Mouse (Mus musculus) gastrocnemius, adult 18-20 months (tissue): ENCODE measurements around the gene Kpna6. TPM values are rescaled to one million over a fixed set of nuclear protein-coding genes. Genes with fewer than 3 reads are reported as not detected.
A peak's percentile ranks its signal among the peaks of the same experiment; 100 is the strongest.
"Not testable (repeated sequence)": the region's sequence is repeated elsewhere in the genome, so short reads cannot be mapped to it uniquely, and the experiment has no call there.

ENCODE experiments used
- DNase-seq: peaks from one replicate; pipeline ENCODE4 v3.0.0; 2021; ENCODE audit warnings: low spot score
- long read RNA-seq, 2 experiments: library from polyadenylated mRNA; stranded (forward); transcript quantifications; one replicate each; pipeline ENCODE4 v2.0.0; 2021
- total RNA-seq, 2 experiments: library from RNA; stranded (reverse); gene quantifications; 2 replicates each; pipeline ENCODE4 v1.2.3; 2021

Gene Kpna6
- 10 to 100 TPM; 74.1 to 78.0 TPM for total RNA-seq
- long read RNA-seq, experiment 1, full-length matches to known transcripts, result 9 of 39 reads
- long read RNA-seq, experiment 1, partial matches to known transcripts, result 4 of 39 reads
- long read RNA-seq, experiment 1, other reads (novel, unspliced or antisense), result 26 of 39 reads
- long read RNA-seq, experiment 2, full-length matches to known transcripts, result 2 of 20 reads
- long read RNA-seq, experiment 2, partial matches to known transcripts, result 4 of 20 reads
- long read RNA-seq, experiment 2, other reads (novel, unspliced or antisense), result 14 of 20 reads

DNA sequence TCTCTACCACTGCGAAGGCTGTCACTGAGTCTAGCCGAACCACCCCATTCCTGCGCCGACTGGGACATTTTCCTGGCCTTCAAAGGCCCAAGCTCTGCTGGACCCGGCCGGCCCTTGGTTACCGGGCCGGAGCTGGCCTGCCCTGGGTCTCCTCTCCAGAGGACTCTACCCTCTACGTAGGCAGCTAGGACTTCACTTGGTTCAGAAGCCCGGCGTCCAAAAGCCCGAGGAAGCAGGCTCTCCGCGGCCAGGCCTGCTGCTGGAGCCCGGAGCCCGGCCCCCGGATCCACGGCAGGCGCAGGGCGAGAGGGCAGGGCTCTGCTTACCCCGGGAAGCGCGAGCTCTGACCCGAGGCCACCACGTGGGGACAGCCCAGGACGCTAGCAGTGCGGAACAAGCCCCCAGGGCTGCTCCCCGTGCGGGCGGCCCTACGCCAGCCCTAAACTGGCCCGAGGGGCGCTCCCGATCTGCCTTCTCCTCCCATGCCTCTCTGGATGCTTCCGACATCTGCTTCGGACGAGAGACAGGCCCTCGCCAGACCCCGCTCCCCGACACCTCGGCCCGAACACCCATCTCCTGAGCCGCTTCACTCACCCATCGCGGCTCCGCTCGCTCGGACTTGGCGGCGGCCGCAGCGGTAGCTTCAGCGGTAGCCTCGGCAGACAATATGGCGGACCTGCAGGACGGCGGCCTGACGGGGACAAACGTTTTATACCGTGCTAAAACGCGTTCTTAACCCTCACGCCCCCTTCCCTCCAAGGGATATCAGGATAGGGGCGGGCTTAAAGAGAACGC is at the start of gene Kpna6:
Gene Kpna6 (minus strand): TSS at position 685 of the 795 bp plus-strand sequence.
- peak; percentile 93 for DNase-seq

DNA sequence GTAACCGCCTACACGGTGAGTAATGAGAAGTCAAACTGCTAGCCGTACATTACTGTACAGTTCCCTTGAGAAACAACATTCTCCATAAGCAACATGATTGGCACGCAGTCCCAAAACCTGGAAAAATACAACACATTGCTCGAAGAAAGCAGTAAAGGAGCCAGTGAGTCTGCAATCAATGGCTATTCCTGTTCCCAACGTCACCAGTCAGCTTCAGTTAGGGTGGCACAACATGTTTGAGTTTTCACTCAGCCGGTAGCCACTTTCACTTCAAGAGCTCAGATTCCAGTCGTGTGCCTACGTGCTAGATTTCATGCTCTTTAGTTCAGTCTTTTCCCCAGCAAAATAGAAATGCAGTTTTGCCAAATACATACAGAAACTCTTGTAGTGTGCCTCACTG is 43.7 kb upstream of the Kpna6 start:
- DNase-seq, result no peak

DNA sequence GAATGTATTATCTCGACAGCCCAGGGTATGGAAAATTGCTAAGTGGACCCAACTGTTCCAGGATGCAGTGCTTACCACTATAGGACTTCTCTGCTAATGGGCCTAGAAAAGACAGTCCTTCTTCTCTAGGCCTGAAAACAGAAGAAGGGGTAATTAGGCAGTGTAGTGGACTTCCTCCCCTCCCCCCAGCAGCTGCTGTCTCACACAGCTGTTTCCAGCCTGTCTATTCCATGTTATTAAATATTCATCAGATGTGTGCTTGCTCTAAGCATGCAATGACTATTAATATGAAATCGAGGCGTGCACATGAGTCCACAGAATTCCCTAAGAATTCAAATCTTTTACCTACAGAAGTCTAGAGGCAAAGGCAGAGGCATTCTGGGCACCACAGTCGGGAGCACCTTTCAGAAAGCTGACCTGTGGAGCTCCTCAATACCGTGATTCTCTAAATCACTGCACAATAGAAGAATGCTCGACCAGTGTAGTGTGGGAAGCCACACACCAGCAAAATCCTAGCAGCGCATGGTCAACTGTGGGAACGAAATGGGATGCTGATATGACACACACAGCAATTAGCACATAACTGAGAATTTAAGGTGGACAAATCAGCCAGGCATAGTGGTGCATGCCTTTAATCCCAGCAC is 37.0 kb upstream of the Kpna6 start:
- no peak for DNase-seq

DNA sequence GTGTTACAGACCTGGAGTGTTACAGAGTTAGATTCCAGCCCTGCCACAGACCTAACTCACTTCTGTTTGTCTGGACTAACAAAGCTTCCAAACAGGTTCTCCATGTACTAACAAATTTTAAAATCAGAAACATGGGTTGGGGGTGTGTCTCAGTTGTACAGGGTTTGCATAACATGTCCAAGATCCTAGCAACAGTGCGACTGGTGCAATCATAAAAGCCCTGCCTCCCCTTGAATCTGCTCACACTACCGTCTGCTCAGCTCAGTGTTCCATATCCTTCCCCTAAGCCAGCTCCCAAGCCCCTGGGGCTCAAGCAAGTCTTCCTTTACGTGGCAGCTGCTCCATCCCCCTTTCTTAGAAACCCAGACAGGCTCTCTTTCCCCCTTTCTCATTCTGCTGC is 34.2 kb upstream of the Kpna6 start:
- DNase-seq, result no peak

DNA sequence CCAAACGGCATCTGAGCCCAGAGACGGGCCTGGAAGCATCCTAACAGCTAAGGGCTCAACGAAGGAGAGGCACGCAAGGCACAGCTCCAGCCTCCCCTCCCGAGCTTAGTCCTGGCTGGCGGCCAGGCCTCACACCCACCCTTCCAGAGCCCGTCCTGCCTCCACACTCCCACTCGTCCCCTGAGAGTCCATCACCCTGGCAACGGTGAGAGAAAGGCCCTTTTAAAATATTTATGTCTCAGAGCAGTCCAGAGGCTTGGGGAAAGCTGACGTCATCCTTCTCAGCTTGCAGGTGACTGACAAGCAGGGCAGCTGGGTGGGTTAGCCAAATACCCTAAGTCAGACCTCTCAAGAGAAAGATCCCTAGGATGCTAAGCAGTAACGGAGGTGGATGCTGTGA is 29.9 kb upstream of the Kpna6 start:
- peak; percentile 40 for DNase-seq

DNA sequence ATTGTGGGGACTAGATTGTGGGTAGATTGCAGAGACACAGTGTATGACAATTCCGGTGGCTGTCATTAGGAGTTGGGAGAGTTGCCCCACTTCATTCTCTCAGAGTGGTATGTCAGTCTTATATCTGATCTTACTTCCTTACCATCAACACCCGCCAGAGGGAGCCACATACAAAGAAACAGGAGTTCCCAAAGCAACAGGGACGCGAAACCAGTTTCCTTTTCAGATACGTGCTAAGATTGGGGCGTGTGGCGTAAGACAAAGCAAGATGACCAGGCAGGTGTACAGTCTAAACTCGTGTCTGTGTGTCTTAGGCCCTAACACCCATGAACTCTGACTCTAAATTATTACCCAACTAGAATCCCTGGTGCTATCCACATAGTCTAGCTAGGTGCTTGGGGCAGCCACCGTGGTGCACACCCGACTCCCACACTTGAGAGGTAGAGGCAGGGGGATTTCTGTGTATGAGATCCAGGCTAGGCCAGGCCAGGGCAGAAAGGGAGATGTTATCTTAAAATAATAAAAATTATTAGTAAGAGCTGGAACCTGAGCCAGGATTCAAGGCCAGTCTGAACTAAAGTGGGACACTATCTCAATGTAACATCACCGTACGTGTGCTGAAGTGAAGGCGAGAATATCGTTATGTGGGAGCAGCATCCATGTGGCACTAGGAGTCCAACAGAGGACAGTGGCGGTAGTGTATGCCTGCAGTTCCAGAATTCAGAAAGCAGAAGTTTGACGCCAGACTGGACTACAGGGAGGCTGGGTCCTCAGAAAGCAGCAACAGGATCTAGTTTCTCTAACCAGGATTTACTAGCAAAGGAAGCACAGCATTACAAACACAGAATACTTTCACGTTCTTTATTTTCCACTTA is 29.2 kb upstream of the Kpna6 start:
- DNase-seq, result peak; percentile 90

DNA sequence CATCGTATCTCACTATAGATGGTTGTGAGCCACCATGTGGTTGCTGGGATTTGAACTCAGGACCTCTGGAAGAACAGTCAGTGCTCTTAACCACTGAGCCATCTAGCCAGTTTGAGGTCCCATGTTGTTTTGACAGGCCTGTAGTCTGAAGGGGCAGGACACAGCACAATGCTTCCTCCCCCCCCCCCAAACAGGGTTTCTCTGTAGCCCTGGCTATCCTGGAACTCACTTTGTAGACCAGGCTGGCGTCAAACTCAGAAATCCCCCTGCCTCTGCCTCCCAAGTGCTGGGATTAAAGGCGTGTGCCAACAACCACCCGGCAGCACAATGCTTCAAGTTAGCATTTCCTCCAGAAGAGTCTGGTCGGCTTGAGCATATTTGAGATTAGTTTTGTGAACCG is 28.1 kb upstream of the Kpna6 start:
- DNase-seq, result not testable (repeated sequence)

DNA sequence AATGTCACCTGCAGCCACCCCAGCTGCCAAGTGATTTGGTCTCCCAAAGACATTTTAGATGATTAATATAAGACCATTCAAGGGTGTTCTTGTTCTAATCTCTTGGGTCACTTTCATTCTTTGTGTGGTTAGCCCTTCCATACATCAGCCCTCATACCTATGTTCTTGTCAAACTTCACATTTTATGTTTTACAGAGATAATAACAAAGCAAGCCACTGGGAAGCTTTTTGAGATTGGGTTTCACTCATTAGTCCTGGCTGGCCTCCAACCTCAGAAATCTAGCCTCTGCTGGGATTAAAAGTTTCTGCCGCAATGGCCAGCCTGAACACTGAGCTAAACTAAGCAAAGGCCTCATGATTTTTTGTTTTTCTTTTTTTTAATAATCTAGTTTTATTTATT is 27.6 kb upstream of the Kpna6 start:
- DNase-seq, result no peak

DNA sequence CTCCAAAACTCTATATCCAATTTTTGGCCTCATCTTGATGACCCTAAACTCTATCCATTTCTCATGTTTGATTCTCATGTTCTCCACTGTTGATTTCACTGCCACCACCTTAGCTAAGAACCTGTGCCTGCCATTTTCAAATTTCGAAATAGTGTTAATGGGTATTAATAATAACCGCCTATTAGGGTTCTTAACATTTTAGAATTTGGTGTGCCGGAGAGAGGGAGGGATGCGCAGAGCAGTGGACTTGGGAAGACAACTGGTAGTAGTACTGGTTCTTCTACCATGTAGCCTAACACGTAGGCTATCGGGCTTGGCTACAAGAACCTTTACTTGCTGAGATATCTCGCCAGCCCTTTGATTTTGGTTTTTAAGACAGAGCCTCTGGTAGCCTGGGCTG is 24.6 kb upstream of the Kpna6 start:
- DNase-seq, result no peak

DNA sequence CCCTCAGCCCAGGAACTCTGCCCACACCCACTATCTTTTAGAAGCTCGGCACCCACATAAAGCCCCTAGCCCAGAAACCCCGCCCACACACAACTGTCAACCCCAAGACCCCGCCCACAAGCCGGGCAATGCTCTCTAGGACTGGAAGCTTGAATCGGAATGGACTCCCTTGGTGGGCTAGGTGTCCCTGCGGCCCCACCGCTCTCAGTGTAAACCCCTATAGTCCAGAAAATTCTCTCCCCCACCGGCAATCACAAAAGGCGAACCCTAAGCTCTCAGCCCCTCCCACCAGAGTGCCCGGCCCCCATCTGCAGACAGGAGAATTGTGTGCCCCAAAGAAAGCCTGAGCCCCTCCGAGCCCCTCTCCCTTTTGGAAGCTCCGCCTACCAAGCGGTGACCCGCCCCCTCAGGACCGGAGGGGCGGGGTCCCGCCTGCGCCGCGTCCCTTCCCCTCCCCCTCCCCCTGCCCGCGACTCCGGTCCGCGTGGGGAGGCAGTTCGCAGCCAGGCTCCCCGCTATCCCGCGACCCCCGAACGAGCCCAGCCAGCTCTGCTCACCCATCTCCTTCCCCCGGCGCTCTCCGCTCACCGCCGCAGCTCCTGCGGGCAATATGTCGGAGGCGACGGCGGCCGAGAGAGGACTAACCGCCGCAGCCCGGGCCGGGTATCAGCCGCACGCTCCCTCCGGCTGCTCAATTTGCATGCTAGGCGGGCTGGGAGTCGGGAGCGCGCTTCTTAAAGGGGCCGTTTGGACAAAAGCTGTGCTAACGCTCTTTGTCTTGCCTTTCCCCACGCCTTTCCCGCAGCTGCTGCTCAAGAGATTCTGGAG is 23.8 kb upstream of the Kpna6 start, which contains the start of gene Tmem39b:
Gene Tmem39b (minus strand): TSS at position 681 of the 828 bp plus-strand sequence.
- DNase-seq, result peak; percentile 89

DNA sequence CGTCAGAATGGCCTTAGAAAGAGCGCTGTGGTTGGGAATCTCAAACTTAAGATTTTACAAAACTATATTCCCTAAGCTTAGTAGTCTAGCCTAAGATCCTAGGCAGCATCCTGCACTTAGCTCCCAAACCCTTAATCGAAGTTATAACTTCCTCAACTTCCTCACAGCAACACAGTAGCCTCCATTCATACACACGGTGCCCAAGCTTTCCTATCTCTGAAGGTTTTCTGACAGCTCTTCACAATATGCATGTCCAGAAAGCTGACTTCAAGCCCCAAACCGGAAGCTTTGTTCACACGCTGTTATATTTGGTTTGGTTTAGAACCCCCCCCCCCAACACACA is 23.2 kb upstream of the Kpna6 start:
- DNase-seq, result no peak

DNA sequence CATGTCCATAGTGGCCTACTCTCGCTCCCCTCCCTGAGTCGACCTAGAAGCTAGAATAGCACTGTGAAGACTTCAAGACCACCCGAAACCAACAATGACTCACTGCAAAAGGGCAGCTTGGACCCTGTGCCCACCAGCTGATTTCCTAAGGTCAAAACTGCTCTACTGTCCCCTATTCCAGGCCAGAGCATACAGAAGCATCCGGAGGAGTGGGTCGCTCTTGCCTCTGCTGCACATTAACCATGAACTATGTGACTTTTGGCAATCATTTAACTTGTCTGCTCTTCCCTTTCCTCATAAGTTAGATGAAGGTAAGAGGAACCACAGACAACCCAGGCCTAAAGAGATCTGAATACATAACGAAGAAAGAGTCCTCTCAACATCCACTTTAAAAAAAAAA is 12.0 kb upstream of the Kpna6 start:
- no peak for DNase-seq

DNA sequence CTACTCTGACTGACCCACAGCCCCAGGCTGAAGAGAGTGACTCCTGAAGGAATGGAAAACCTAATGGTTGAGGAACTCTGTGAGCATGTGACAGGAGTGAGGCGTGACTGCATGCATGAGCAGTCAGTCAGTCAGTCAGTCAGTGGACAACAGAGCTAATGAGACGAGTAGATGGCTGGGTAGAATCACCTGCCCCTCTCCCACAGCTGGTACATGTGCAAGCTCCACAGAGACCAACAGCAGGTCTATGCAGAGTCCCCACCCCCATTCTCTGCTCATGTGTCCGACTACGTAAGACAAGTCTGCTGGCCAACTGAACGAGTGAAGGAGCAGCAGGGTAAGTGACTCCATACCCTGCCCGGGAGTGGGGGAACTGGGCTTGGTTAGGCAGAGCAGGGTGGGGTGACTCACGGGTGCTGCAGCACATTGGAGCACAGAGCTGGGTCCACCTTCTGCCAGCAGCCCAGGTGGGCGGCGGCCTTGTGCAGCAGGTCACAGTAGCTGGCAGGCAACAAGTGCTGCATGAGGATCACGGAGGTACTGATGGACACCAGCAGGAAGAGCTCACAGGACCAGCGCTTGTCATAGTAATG is 11.4 kb upstream of the Kpna6 start:
- DNase-seq, result no peak

DNA sequence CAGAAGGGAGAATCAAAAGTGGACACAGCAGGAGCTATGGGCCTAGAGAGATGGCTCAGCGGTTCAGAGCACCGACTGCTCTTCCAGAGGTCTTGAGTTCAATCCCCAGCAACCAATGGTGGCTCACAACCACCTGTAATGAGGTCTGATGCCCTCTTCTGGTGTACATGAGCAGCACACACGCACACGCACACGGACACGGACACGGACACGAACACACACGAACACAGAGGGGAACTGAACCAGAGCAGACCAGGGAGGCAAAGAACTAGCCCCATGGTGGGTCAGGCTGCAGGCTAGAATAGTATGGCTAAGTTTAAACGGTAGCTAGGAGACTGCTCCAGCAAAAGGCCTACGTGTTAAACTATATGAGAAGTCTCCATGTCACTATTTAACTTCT is 9.3 kb upstream of the Kpna6 start:
- DNase-seq, result no peak

DNA sequence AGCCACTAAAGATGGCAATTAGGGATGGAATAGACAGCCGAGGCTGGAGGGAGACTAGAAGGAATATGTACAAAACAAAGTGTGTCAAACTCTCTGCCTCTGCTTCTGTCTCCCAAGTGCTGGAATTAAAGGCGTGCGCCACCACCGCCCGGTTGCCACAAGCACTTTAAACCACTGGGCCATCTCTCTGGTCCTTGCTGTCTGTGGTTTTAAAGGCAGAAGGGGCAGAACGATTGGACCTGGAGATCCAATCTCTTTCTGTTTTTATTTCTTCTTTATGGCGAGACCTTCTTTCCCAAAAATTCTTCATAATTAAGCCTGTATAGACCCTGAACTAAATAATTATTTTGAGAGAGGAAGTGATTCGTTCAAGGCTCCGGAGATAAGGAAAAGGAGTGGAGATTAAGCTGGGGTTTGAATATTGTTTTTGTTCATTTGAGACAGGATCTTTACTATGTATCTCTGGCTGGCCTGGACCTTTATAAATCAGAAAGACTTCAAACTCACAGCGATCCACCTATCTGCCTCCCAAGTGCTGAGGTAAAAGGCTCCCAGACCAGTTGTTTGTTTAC is 397 bp upstream of the Kpna6 start:
- no peak for DNase-seq

DNA sequence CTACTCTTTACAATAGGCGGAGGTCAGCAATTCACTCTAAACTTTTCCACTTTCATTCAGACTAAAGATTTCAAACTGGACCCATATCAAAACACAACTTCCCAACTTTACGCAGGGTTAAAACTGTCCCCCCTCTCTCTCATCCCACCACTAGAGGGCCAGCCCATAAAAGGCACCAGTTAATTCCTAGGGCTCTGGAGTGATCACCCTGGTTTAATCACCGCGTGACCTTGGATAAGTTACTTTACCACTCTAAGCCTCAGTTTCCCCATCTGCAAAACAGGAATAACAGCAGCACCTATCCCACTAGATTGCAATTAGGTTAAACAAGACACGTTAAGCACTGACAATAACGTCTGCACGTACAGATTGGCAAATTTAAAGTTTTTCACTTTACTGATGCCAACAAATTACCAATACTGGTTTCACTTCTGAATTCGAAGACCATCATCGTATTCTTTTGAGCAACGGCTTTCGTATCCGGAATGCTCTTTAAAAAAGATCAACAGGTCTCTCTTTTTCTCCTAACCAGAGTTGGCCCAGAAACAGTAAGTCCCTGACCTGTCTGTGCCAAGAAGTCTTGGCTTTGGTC is 980 bp downstream of the Kpna6 start:
- peak; percentile 55 for DNase-seq

DNA sequence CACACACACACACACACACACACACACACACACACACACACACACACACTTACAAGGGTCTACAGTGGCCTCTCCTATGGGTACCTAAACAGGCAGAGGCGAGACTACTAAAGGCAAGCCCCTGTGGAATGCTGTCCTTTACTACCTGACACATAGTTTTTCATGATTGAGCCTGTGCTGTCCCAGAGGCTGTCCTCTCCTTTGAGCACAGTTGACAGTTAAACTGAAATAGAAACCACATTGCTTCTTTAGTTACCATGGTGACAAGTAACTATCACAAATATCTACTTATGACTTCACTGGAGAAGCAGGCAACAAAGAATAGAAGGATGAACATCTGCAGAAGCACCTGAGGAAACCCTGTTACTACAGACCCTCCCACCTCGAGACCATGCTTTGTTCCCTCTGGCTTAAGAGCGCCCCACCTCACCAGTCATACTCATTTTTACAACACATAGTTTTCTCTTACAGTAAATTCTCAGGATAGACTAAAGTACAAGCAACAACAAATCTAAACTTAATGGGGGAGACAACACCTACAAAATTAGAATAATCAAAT is 10.2 kb downstream of the Kpna6 start:
- DNase-seq, result no peak

DNA sequence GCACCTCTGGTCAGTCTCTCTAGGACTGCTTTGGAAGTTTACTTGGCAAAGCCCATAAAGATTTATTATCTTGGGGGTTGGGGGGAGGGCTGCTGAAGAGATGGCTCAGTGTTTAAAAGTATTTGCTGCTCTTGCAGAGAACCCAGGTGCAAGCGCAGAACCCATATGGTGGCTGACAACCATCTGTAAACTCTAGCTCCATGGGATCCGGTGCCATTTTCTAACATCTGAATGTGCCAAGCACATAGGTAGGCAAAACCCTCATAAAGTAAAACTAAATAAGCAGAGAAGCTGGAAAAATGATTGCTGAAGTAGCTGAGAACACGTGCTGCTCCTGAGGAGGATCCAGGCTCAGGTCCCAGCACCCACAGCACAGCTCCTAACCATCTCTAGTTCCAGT is 11.0 kb downstream of the Kpna6 start:
- DNase-seq, result no peak

DNA sequence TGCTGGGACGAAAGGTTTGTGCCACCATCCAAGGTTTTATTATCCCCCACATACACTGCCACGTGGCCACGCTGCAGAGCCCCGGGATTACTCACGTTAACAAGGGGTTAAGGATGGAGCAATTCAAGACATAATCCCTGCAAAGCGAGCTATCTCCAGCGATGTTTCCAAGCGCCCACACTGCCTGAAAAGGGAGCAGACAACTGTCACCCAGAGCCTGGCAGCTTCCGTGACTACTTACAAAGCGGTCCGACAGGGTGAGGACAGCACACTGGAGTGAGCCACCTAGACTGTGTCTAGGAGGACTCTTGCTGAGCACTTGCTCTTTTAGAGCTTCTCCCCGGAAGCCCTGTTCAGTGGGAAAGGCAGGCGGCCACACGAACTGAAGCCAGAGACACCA is 17.8 kb downstream of the Kpna6 start:
- DNase-seq, result no peak
